Mouse (Mus musculus) heart, postnatal 25 days (tissue): ENCODE measurements around the gene Dnah8. TPM values are rescaled to one million over a fixed set of nuclear protein-coding genes. Genes with fewer than 3 reads are reported as not detected.
"Not testable (repeated sequence)": the region's sequence is repeated elsewhere in the genome, so short reads cannot be mapped to it uniquely, and the experiment has no call there.

Experiments used
- DNase-seq: peaks from one replicate; pipeline ENCODE4 v3.0.0; 2022; ENCODE audit warnings: low spot score
- intact Hi-C: fragments of 180-260 bp; cut with DNase I; formaldehyde crosslinking; loops from one replicate; pipeline ENCODE4 v1.15.1; 2025
- total RNA-seq, 2 experiments: library from RNA; stranded (reverse); gene quantifications; 2 replicates each; pipeline ENCODE4 v1.2.3; 2021

The Dnah8 gene
- total RNA-seq, result 1 to 10 TPM in 1 of 2 experiments, under 1 TPM in 1; 0.50 to 1.2 TPM

DNA sequence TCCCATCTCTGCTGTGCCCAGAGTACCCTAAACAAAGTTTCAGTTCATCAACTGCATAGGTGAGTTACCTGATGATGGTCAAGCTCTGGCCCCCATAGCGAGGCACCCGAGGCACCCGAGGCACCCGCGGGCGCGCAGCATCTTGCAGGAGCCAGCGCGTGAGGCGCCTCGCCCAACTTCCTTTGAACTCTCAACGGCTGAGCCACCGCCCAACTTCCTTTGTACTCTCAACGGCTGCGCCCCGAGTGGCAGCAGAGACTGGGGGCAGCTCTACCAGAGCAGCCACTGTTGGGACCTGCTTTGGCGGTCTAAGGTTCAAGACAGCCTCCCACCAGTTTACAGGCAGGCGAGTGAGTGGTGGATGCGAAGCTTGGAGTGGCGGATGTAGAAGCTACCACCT lies at the start of gene Dnah8:
TSS of gene Dnah8 (plus strand) at position 223 of the 400 bp plus-strand sequence.
- DNase-seq, intact Hi-C loops: not testable (repeated sequence)

DNA sequence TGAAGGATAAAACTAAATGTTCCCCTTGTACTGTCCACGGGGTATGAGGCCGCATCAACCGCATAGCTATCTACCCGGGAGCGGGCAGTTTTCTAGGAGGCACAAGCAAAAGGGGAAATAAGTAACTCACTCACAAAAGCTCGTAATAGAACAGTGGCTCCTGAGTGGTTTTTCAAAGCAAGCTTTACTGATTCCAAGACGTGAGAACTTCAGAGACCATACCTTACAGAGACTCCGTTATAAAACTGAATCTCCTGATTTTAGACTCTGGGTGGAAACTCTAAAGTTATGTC lies 49.4 kb upstream of the Dnah8 start:
- intact Hi-C loops, result no loop called here
- DNase-seq, result no peak

DNA sequence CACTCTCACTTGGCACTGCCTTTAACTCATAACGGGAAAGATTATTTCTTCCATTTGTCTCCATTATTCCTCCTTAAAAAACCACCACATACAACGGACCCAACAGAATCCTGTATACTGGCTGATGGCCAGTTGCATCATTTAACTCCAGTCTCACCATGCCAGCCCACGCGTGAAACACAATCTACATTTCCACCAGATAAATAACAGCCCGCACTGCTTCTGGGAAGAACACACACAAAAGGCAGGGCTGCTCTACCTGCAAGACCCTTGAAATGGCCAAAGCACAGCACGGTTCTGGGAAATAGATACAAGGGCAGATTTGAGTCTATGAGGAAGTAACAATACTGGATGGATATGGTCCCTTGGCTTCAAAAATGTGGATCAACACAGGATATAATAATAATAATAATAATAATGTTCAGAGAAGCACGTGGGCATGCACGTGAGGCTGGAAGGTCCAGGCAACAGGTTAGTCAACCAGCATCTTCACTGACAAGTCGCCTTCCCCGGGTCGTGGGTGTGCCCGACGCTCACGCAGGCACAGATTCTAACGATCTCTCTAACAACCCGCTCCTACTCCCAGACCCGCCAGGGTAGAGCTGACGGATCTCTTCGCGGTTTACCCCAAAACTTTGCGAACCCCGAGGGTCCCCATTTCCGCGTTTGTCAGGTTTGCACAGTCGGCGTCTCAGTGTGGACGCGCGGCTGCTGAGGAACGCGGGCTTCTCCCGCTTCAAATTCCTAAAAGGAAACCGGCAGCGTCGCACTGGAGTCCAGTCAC lies 48.8 kb upstream of the Dnah8 start:
- DNase-seq, result no peak
- intact Hi-C loops, result no loop called here

DNA sequence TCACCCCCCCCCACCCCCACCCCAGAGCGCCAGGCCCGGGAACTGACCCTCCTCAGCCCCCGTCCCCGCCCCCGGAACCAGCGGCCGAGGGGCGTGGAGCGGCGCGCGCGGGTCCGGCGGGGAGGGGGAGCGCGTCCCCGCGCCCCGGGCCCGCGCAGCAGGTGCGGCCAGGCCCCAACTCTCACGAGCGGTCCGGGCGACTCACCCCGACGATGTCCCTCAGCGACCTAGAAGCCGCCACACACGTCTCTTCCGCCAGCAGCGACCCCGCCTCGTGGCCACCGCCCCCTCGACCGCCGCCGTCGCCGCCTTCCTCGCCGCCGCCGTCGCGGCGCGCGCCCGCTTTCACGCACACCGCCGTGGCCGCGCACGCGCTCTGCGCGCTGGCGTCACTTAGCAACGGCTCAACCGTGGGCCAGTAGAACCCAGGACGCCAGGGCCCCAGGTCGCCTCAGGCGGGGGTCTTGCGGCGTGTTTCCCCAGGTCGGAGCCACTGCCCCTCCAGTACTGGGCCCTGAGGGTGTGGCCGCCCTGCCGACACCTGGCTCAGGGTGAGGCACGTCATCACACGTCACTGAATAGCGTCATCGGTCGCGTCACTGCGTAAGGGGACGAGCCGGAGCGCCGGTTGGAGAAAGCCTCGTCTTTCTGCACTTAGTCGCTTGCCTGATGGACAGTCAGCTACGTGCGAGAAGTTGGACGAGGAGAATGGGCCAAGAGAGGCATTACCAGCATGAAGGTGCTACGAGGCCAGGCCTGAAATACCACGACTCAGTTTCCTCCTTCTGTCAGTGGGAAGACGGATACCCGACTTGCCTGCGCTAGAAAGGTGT lies 48.0 kb upstream of the Dnah8 start, which contains the start of gene Btbd9:
TSS of gene Btbd9 (minus strand) at position 548 of the 833 bp plus-strand sequence.
- intact Hi-C loops, result loop anchor here (2.0 kb wide), 1 partner anchor 35 kb away; no protein-coding TSS in a partner anchor
- peak; percentile 92 for DNase-seq

DNA sequence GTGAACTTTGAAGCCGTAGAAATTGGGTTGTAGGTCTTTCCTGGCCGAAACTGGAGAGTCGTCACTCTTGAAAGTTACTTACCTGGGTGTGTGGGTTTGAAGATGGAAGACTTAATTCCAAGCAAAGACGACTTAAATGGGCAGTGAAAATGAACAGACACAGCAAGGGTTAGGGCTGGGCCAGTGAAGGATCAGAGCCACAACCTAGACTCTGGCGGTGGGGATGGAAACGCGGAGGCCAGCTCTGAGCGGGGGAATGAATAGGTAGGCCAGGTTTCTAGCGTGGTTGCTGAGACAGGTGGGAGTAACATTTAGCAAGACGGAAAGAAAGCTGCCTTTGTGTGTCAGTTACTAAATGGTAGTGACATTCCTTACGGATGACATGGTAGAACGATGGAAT lies 47.2 kb upstream of the Dnah8 start:
- DNase-seq, result no peak
- intact Hi-C loops, result loop anchor here (2.0 kb wide), 1 partner anchor 34 kb away; no protein-coding TSS in a partner anchor

DNA sequence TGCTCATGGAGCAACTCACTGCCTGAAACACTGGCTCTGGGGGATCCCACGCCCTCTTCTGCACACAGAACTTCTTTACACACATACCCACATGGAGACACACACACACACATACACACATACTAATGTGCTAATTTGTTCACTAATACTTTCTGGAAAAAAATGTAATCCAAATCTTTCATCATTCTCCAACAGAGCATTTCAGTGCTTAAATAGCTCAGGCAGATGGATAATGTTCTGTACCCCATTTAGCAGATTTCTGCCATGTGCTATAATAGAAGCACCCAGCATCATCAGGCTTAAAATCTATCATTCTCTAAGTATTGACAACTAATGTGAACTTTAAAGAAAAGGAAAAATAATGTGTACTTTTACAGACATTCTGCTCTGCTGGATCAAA lies 43.4 kb upstream of the Dnah8 start:
- intact Hi-C loops, result loop anchor here (10.0 kb wide), 2 partner anchors 234 to 606 kb away; partner anchors contain the start of gene Mdga1
- no peak for DNase-seq

DNA sequence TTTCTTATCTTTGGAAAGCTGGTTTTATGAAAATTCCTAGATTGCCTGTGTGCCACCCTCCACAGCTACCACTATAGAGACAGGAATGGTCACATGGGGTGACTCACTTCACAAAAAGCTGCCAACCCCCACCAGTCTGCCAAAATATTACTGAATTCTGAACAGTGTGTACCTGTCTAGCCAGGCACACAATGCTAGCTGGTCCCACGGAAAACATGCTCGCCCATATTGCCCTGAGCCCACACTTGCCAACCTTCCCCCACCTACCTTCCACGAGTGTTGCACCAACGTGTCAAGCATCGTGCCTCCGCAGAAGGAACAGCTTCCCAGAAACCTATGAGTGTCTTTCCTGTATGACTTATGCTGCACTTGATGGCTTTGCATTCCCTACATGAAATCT lies 43.0 kb upstream of the Dnah8 start:
- intact Hi-C loops, result loop anchor here (10.0 kb wide), 2 partner anchors 234 to 606 kb away; partner anchors contain the start of gene Mdga1
- DNase-seq, result no peak

DNA sequence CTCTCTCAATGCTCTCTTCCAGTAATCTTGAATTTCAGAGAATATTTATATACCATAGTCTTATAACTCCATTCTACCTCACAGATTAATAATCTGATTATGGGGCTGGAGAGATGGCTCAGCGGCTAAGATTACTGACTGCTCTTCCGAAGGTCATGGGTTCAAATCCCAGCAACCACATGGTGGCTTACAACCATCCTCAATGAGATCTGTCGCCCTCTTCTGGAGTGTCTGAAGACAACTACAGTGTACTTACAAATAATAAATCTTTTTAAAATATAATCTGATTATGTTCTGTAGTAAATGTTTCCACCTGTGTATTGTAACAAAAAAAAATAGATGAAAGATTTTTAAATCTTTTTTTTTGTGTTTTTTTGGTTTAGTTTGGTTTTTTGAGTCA lies 41.8 kb upstream of the Dnah8 start:
- intact Hi-C loops, result loop anchor here (10.0 kb wide), 2 partner anchors 232 to 608 kb away; partner anchors contain the start of gene Mdga1
- DNase-seq, result no peak

DNA sequence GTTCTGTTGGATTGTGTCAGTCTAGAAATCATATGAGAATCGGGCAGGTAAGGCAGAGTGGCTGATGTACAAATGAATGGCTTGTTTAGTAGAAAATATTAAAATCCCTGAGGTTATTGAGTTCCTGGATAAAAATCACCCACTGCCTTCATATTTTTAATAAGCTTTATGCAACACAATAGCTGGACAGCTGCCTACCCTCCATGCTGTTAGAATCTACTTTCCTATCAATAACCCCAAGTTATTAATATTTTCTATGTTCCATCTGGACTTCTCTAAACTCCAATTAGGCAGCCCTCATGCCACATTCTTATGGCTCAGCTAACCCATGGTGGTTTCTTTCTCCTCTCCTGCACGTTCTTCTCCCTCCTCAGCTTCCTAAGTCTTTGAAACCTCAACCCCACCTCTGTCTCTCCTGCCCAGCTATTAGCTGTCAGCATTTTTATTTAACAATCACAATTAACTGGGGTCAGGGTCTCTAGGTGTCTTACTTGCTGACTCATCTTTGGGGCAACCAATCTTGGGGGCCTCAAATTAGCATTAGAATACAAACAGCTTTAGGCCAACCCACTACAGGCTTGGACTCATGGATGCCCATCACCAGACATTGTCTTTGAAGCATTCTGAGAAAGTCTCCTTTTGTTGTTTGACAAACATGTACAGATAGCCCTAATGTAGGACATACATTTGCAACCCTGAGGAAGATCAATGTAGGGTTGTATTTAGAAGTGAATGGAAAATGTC lies 40.7 kb upstream of the Dnah8 start:
- intact Hi-C loops, result loop anchor here (10.0 kb wide), 2 partner anchors 231 to 609 kb away; partner anchors contain the start of gene Mdga1
- no peak for DNase-seq

DNA sequence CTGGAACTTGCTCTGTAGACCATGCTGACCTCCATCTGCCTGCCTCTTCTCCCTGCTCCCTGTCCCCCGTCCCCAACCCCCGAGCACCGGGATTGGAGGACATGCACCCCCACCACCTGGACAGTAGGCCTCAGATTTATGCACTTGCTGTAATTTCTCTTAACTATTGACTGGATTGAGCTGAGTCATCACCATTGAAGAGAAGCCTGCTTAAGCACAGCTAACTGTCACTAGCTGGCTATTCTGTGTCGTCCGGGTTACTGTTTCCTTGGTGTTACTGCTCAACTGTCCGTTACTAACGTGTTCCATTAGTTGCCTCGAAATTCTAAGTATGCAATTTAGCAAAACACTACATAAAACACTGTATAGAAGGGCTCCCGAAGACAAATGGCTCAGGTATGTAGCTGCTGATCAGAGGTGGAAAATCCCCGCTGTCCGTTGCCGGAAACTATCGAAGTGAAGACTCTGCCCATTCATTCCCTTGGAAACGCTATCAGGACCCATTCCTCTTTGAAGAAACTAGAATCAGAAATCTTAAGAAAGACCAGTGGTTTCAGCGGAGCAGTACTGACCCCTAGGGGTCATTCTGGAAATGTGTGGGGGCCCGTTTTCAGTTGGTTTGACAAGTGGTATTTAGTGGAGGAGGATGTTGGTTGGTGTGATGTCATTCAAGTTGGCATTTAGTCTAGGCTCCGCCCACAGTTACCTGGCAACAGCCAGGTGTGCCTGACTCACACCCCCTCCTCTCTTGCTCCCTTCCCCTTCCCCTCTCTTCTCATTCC lies 33.5 kb upstream of the Dnah8 start:
- intact Hi-C loops, result loop anchor here (2.0 kb wide), 1 partner anchor 32 kb away; no protein-coding TSS in a partner anchor
- DNase-seq, result no peak

DNA sequence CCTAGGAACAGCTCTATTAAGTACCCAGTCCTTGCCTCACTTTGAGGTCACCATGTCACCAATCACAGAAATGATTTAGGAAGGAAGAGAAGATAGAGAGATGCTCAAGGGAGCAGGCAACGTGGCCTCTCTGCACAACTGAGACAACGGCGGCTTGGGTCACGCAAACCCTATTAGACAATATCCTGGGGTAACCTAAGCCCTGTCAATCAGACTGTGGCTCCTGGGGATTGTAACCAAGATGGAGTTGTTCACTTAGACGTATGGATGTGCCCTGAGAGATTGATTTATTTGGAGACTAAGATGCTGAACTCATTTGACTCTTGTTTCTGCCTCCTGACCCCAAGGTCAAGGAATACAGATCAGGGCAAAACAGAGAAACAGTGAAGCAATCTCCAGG lies 29.7 kb upstream of the Dnah8 start:
- intact Hi-C loops, result no loop called here

DNA sequence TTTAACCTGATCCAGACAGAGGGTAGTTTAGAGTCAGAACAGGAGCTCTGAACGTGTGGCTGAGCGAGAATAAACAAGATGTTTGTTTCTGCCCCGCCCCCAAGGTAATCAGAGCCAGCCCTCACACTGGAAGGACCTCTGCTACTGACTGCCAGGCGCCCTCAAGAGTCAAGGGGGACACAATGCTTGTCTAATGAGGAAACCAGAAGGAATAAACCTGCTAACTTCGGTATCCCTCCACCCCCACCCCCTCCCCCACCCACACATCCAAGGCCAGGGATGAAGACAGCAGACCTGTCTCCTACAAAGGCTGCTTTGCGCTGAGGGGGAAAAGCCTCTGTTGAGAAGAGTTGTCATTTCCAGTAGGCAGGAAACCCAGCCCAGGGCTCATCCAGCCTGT lies 29.3 kb upstream of the Dnah8 start:
- intact Hi-C loops, result no loop called here
- DNase-seq, result no peak

More for the DNA sequence above, 29.7 kb upstream of the Dnah8 start:
- DNase-seq, result no peak

DNA sequence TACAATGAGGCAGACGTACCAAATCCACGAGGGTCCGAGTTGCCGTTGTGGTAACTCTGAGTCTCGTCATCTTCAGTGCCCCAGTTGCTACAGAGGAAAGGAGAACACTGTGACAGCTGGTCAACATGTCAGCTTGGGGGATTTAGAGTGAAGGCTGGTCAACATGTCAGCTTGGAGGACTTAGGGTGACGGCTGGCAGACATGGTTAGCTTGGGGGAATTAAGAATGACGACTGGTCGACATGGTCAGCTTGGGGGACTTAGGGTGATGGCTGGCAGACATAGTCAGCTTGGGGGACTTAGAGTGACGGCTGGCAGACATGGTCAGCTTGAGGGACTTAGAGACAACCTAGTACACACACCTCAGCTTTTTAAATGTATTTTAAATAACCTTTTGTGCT lies 26.4 kb upstream of the Dnah8 start:
- no peak for DNase-seq
- intact Hi-C loops, result no loop called here

DNA sequence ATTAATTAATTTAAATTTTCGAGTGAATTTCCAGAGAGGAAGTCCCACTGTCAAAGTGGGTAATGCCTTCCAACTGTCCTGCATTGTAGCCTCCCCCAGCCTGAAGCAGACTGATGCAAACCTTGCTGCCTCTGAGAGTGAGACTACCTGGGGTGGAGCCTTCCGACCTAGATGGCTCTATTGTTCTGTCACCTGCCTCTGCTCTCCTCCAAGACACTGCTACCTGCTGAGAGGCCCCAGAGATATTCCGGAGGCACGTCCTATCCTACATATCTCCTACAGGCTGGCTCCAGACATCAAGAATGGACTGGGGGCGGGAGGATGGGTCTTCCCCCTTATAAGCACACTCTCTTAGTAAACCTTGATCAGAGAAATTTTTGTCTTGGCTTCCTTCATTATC lies 25.9 kb upstream of the Dnah8 start:
- intact Hi-C loops, result no loop called here

DNA sequence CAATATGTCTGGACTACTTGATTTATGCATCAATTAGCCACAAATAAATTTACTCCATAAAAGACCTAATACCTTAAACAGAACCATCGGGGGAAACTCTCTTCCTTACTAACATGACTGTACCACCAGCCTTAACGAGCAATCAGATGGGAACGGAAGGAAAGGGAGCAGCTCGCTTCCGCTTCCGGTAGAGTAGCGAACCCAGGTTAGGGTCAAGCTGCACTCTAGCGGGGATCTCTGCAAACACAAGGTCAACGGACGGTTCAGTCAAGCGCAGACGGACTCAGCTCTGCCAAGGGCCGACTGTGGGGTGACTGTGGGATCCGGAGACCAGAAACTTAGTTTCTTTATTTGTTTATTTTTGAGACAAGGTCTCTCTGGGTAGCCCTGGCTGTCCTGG lies 22.0 kb upstream of the Dnah8 start:
- no peak for DNase-seq
- intact Hi-C loops, result no loop called here

More for the DNA sequence above, 25.9 kb upstream of the Dnah8 start:
- no peak for DNase-seq

DNA sequence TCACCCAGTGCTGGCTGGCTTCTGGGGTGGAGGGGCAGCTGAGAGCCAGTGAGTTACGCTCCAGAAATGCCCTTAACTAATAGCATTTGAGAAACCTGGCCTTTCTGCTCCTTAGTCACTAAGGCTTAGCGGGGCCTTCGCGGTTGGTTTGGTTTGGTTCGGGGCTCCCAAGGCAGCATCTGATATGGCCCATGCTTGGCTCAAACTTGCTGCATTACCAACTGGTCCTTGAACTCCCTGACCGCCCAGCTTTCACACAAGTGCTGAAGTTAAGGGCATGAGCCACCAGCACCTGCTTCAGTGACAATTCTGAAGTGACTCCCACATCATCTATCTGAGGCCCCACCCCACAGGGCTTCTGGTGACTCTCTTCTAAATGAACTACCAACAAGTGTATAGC lies 19.9 kb upstream of the Dnah8 start:
- intact Hi-C loops, result no loop called here
- DNase-seq, result no peak

DNA sequence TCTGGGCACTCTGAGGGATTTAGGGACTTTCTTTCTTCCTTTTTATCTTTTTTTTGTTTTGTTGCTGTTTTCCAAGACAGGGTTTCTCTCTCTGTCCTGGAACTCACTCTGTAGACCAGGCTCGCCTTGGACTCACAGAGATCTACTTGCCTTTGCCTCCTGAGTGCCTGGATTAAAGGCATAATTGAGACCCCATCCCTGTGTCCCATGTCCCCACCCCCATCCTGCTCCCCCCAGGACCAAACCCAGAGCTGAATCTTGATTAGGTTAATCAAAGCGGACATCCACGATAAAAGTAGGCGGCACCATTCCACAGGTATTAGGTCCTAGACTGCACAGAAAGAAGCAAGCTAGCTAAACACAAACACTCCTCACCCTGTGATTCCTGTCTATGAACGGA lies 19.2 kb upstream of the Dnah8 start:
- intact Hi-C loops, result no loop called here
- no peak for DNase-seq

DNA sequence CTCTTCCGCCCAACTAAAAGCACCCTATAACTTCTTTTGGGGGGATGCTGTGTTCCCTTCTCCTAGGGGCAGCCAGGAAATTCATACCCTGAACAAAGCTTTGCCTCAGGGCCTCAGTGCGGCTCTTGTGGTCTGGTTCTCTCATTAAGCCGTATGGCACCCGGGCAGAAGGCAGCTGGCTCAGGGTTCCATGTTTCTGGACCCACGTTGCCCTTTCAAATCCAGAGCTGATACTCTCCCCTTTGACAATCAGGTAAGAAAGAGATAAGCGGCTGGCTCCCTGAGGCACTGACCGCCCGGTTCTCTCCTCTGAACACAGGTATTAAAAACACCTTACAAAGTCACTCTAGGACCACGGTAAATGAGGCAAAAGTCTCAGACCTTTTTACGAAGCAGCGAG lies 17.9 kb upstream of the Dnah8 start:
- intact Hi-C loops, result no loop called here
- no peak for DNase-seq

DNA sequence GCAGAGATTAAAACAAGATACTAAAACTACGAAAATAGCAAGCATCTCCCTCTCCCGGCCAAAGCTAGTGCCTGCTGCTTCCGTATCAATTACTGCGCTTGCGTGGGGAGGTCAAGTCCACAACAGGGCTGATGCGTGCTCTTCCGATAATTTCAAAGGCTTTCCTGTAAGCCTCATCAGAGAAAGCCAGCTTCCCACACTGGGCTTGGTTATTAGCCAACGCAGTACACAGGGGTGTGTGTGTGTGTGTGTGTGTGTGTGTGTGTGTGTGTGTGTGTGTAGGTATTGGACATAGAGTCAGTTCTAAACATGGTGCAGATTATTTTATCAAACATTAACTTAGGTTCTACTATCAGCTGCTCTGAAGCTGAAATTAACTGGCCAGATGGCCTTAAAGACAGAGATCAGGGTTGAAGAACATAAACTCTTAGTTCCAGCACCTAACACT lies 17.5 kb upstream of the Dnah8 start:
- intact Hi-C loops, result no loop called here
- DNase-seq, result no peak
